Mouse (Mus musculus) MEL (cell line): ENCODE measurements at regions not wholly inside any gene's neighbourhood (a gene's known extent, or its start where the extent isn't known, plus 50 kb on each side); places are given as distances from the start of the nearest gene placed in this dataset.

Experiments
- DNase-seq: peaks from one replicate; pipeline ENCODE4 v3.0.0; 2011; ENCODE audit warnings: low read depth, low spot score
- H3K27ac ChIP-seq: 2 replicates; pipeline ENCODE4 v1.5.1; 2012; ENCODE audit warnings: low read depth, mild to moderate bottlenecking, control low read depth, low read length, moderate library complexity; ENCODE audit not compliant: control insufficient read depth
- H3K27me3 ChIP-seq, 2 experiments: fragments of 150-350 bp in 1 of 2; sonication (generic) in 1 of 2; 2 replicates each; pipeline ENCODE4 v1.6.1; 2012; ENCODE audit warnings: low read length in 2 of 2, mild to moderate bottlenecking in 2 of 2, improper control_type of control experiment in 1 of 2, moderate library complexity in 1 of 2; ENCODE audit not compliant: insufficient read depth in 2 of 2, control insufficient read depth in 1 of 2
- H3K36me3 ChIP-seq, 2 experiments: 2 replicates each; pipeline ENCODE4 v1.6.1; 2012 to 2014; ENCODE audit warnings: low read length in 2 of 2, improper control_type of control experiment in 1 of 2, inconsistent platforms in 1 of 2, mild to moderate bottlenecking in 1 of 2; ENCODE audit not compliant: insufficient read depth in 2 of 2, control insufficient read depth in 1 of 2
- H3K4me1 ChIP-seq, 2 experiments: fragments of 150-350 bp in 1 of 2; sonication (generic) in 1 of 2; 2 replicates each; pipeline ENCODE4 v1.6.1; 2012; ENCODE audit warnings: low read length in 2 of 2, improper control_type of control experiment in 1 of 2, mild to moderate bottlenecking in 1 of 2; ENCODE audit not compliant: insufficient read depth in 2 of 2, control insufficient read depth in 1 of 2
- H3K4me3 ChIP-seq, 2 experiments: fragments of 150-350 bp in 1 of 2; sonication (generic) in 1 of 2; 2 replicates each; pipeline ENCODE4 v1.5.1; 2012; ENCODE audit warnings: low read depth in 2 of 2, low read length in 2 of 2, mild to moderate bottlenecking in 2 of 2, moderate library complexity in 2 of 2, control low read depth in 1 of 2, improper control_type of control experiment in 1 of 2; ENCODE audit not compliant: control insufficient read depth in 1 of 2, insufficient read depth in 1 of 2
- H3K79me2 ChIP-seq: 2 replicates; pipeline ENCODE4 v1.6.1; 2012; ENCODE audit warnings: mild to moderate bottlenecking, low read length, moderate library complexity; ENCODE audit not compliant: control insufficient read depth, poor library complexity, insufficient read depth
- H3K9ac ChIP-seq: 2 replicates; pipeline ENCODE4 v1.6.1; 2012; ENCODE audit warnings: low read depth, mild to moderate bottlenecking, control low read depth, low read length, moderate library complexity; ENCODE audit not compliant: control insufficient read depth, poor library complexity, severe bottlenecking
- H3K9me3 ChIP-seq: fragments of 150-350 bp; sonication (generic); replicated peaks from 2 replicates; pipeline ENCODE4 v1.6.1; 2012; ENCODE audit warnings: mild to moderate bottlenecking, low read length, improper control_type of control experiment, moderate library complexity; ENCODE audit not compliant: insufficient read depth
- BHLHE40 ChIP-seq: IDR thresholded peaks from 2 replicates; pipeline ENCODE4 v1.6.1; 2012; ENCODE audit warnings: low read depth, mild to moderate bottlenecking, inconsistent platforms, low read length, improper control_type of control experiment, borderline replicate concordance
- CHD2 ChIP-seq: IDR thresholded peaks from 2 replicates; pipeline ENCODE4 v1.6.1; 2011; ENCODE audit warnings: low read length, improper control_type of control experiment
- GATA1 ChIP-seq: IDR thresholded peaks from 2 replicates; pipeline ENCODE4 v1.6.1; 2011; ENCODE audit warnings: low read depth, low read length, improper control_type of control experiment
- JUND ChIP-seq: IDR thresholded peaks from 2 replicates; pipeline ENCODE4 v1.6.1; 2011; ENCODE audit warnings: low read depth, mild to moderate bottlenecking, improper control_type of control experiment, low read length
- MAFK ChIP-seq: IDR thresholded peaks from 2 replicates; pipeline ENCODE4 v1.6.1; 2011; ENCODE audit warnings: low read depth, mild to moderate bottlenecking, low read length, improper control_type of control experiment, borderline replicate concordance
- MAX ChIP-seq: IDR thresholded peaks from 2 replicates; pipeline ENCODE4 v1.6.1; 2011; ENCODE audit warnings: low read length, improper control_type of control experiment
- MEF2A ChIP-seq: IDR thresholded peaks from 2 replicates; pipeline ENCODE4 v1.6.1; 2014; ENCODE audit warnings: low read depth, mild to moderate bottlenecking, inconsistent platforms, low read length, improper control_type of control experiment; ENCODE audit not compliant: poor library complexity, insufficient replicate concordance, severe bottlenecking; ENCODE audit errors: extremely low read depth
- MYB ChIP-seq: IDR thresholded peaks from 2 replicates; pipeline ENCODE4 v1.6.1; 2011; ENCODE audit warnings: mild to moderate bottlenecking, low read depth, low read length, improper control_type of control experiment
- NRF1 ChIP-seq: IDR thresholded peaks from 2 replicates; pipeline ENCODE4 v1.6.1; 2014; ENCODE audit warnings: low read depth, mild to moderate bottlenecking, inconsistent platforms, low read length, improper control_type of control experiment, moderate library complexity; ENCODE audit not compliant: poor library complexity, insufficient read depth, severe bottlenecking
- POLR2A ChIP-seq, 2 experiments: IDR thresholded peaks; 2 replicates each; pipeline ENCODE4 v1.6.1; 2011 to 2012; ENCODE audit warnings: low read length in 2 of 2, mild to moderate bottlenecking in 2 of 2, control low read depth in 1 of 2, improper control_type of control experiment in 1 of 2, low read depth in 1 of 2, moderate library complexity in 1 of 2; ENCODE audit not compliant: control insufficient read depth in 1 of 2, insufficient read depth in 1 of 2, poor library complexity in 1 of 2
- POLR2AphosphoS5 ChIP-seq: IDR thresholded peaks from 2 replicates; pipeline ENCODE4 v1.6.1; 2012; ENCODE audit warnings: low read depth, borderline replicate concordance, mild to moderate bottlenecking, inconsistent platforms, low read length, moderate library complexity, mixed read lengths
- TBP ChIP-seq: IDR thresholded peaks from 2 replicates; pipeline ENCODE4 v1.8.0; 2011; ENCODE audit warnings: low read depth, low read length, improper control_type of control experiment
- UBTF ChIP-seq: IDR thresholded peaks from 2 replicates; pipeline ENCODE4 v1.6.1; 2012; ENCODE audit warnings: low read depth, mild to moderate bottlenecking, inconsistent platforms, low read length, improper control_type of control experiment, moderate library complexity, borderline replicate concordance; ENCODE audit not compliant: insufficient read depth
- USF1 ChIP-seq: IDR thresholded peaks from 2 replicates; pipeline ENCODE4 v1.6.1; 2014; ENCODE audit warnings: low read depth, mild to moderate bottlenecking, inconsistent platforms, low read length, improper control_type of control experiment, moderate library complexity
- USF2 ChIP-seq, 2 experiments: IDR thresholded peaks; 2 replicates each; pipeline ENCODE4 v1.6.1; 2011 to 2012; ENCODE audit warnings: improper control_type of control experiment in 2 of 2, low read length in 2 of 2, borderline replicate concordance in 1 of 2, inconsistent platforms in 1 of 2, low read depth in 1 of 2, mild to moderate bottlenecking in 1 of 2; ENCODE audit not compliant: insufficient read depth in 1 of 2
- ZC3H11A ChIP-seq: IDR thresholded peaks from 2 replicates; pipeline ENCODE4 v1.6.1; 2012; ENCODE audit warnings: low read depth, mild to moderate bottlenecking, inconsistent platforms, low read length, improper control_type of control experiment
- ZKSCAN1 ChIP-seq: IDR thresholded peaks from 2 replicates; pipeline ENCODE4 v1.6.1; 2012; ENCODE audit warnings: low read depth, mild to moderate bottlenecking, inconsistent platforms, low read length, improper control_type of control experiment, moderate library complexity
- ZNF384 ChIP-seq: IDR thresholded peaks from 2 replicates; pipeline ENCODE4 v1.6.1; 2012; ENCODE audit warnings: low read depth, mild to moderate bottlenecking, inconsistent platforms, low read length, improper control_type of control experiment

DNA sequence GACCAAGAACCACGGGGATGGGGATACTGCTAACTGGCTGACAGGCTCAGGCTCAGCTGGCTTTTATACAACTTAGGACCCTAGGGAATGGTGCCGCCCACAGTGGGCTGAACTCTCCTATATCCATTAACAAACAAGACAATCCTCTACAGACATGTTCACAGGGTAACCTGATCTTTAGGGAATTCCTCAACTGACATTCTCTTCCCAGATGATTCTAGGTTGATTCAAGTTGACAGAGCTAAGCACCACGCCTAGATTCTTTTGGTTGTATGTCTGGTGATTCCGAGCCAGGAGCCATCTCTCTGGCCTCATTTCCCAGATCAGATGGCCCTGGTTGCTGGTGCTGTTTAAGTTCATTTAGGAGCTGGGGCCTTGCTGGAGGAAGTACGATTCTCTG lies 253.9 kb upstream of the Sulf2 start:
- no peaks in the 10 kb centered on the region for H3K4me1 ChIP-seq
- H3K4me3 ChIP-seq, result no peak overlapping the region
- TF ChIP-seq GATA1, result no peak
- no peak for TF ChIP-seq UBTF
- no peak for TF ChIP-seq USF1
- TF ChIP-seq TBP, result no peak
- no peak for TF ChIP-seq ZC3H11A
- no peak for TF ChIP-seq MYB
- no peak for TF ChIP-seq POLR2AphosphoS5
- TF ChIP-seq MAX, result no peak
- no peak for TF ChIP-seq ZKSCAN1
- H3K9ac ChIP-seq, result no peak overlapping the region
- H3K27ac ChIP-seq, result no peak overlapping the region
- DNase-seq, result no peak
- no peaks in the 10 kb centered on the region for H3K79me2 ChIP-seq
- no peaks in the 10 kb centered on the region for H3K36me3 ChIP-seq
- no peaks in the 10 kb centered on the region; the same call in 1 of the 2 replicates for H3K9me3 ChIP-seq
- H3K27me3 ChIP-seq, result no peaks in the 10 kb centered on the region

GRCm38 (mm10) chr2:166408806-166409205 lies 253.3 kb upstream of the Sulf2 start:
- TF ChIP-seq USF2 (IDR thresholded peaks at IDR 0.05; ENCODE audit: borderline replicate concordance in 1 of 2, insufficient read depth in 1 of 2, low read depth in 1 of 2, low read length in 2 of 2), result no peak
- no peaks in the 10 kb centered on the region for H3K27me3 ChIP-seq
- no peak overlapping the region for H3K27ac ChIP-seq
- H3K9me3 ChIP-seq, result no peaks in the 10 kb centered on the region; the same call in 1 of the 2 replicates
- no peak for DNase-seq
- no peak overlapping the region for H3K9ac ChIP-seq
- no peak overlapping the region for H3K4me3 ChIP-seq
- no peaks in the 10 kb centered on the region for H3K79me2 ChIP-seq
- H3K4me1 ChIP-seq, result no peaks in the 10 kb centered on the region
- no peaks in the 10 kb centered on the region for H3K36me3 ChIP-seq

DNA sequence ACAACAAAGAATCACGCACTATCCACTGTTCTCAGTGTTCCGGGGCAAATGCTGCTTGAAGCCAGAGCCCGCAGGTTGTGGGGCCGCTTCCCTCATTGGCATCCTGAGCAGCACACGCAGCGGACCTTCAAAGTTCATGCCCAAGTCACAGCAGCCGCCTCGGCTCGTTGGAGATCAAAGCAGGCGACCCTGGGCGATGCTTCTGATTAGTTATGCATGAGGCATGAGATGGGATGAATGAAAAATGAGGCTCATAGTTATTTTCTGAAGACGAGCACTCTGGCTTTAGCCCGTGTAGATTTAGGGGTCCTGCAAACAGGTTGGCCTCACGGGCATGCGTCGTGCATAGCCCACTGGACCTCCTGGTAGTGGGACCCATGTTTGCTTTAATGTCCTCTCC lies 252.5 kb upstream of the Sulf2 start:
- Histone ChIP-seq H3K9me3 (no peaks in the 10 kb centered on the region; the same call in 1 of the 2 replicates), H3K4me1 (no peaks in the 10 kb centered on the region), H3K27me3 (no peaks in the 10 kb centered on the region), H3K36me3 (no peaks in the 10 kb centered on the region), H3K4me3 (no peak overlapping the region), H3K9ac (no peak overlapping the region), H3K79me2 (no peaks in the 10 kb centered on the region), H3K27ac (no peak overlapping the region)
- TF ChIP-seq ZKSCAN1, result no peak
- TF ChIP-seq BHLHE40, result no peak
- TF ChIP-seq NRF1, result no peak
- no peak for TF ChIP-seq POLR2A (IDR thresholded peaks at IDR 0.05; ENCODE audit: control insufficient read depth in 1 of 2, insufficient read depth in 1 of 2, low read depth in 1 of 2, low read length in 2 of 2, poor library complexity in 1 of 2)
- TF ChIP-seq MEF2A, result no peak
- no peak for TF ChIP-seq ZNF384
- TF ChIP-seq JUND, result no peak
- TF ChIP-seq CHD2, result no peak
- no peak for TF ChIP-seq UBTF
- TF ChIP-seq MAFK, result no peak
- TF ChIP-seq USF1, result no peak
- DNase-seq, result no peak
